Mouse (Mus musculus) liver, adult (tissue): ENCODE results near the gene Gm28729.
A peak's percentile ranks its signal among the peaks of the same experiment; 100 is the strongest.

Experiments
- GATA4 ChIP-seq: IDR thresholded peaks from 2 replicates; pipeline ENCODE4 v1.6.1; 2014; ENCODE audit warnings: mild to moderate bottlenecking, low read length; ENCODE audit not compliant: insufficient replicate concordance

Gene Gm28729

GRCm38 (mm10) chr9:96524972-96525506, at the start of gene Gm28729:
TSS of gene Gm28729 (minus strand) at chr9:96525264.
- TF ChIP-seq GATA4: no peak

- no peak for TF ChIP-seq GATA4
Measured at GRCm38 (mm10) chr9:96573252-96573651, 48.2 kb upstream of the Gm28729 start.

- no peak for TF ChIP-seq GATA4
Measured at GRCm38 (mm10) chr9:96572754-96573153, 47.7 kb upstream of the Gm28729 start.

GRCm38 (mm10) chr9:96566470-96566996, 41.5 kb upstream of the Gm28729 start:
- no peak for TF ChIP-seq GATA4

- TF ChIP-seq GATA4: no peak
Measured at GRCm38 (mm10) chr9:96563501-96563900, 38.4 kb upstream of the Gm28729 start.

- TF ChIP-seq GATA4: no peak
Measured at GRCm38 (mm10) chr9:96559148-96559547, 34.1 kb upstream of the Gm28729 start.

GRCm38 (mm10) chr9:96558594-96558993, 33.5 kb upstream of the Gm28729 start:
- TF ChIP-seq GATA4: no peak

GRCm38 (mm10) chr9:96554095-96554494, 29.0 kb upstream of the Gm28729 start:
- no peak for TF ChIP-seq GATA4

- no peak for TF ChIP-seq GATA4
Measured at GRCm38 (mm10) chr9:96545410-96545809, 20.3 kb upstream of the Gm28729 start.

GRCm38 (mm10) chr9:96543643-96544640, 18.9 kb upstream of the Gm28729 start:
- peak; percentile 53; the same call in 1 of the 2 replicates for TF ChIP-seq GATA4

- TF ChIP-seq GATA4: no peak
Measured at GRCm38 (mm10) chr9:96538916-96539315, 13.9 kb upstream of the Gm28729 start.

- no peak for TF ChIP-seq GATA4
Measured at GRCm38 (mm10) chr9:96537615-96537919, 12.5 kb upstream of the Gm28729 start.

GRCm38 (mm10) chr9:96536895-96537614, 12.0 kb upstream of the Gm28729 start:
- TF ChIP-seq GATA4: no peak

- TF ChIP-seq GATA4: no peak
Measured at GRCm38 (mm10) chr9:96535431-96535830, 10.4 kb upstream of the Gm28729 start.

- no peak for TF ChIP-seq GATA4
Measured at GRCm38 (mm10) chr9:96534256-96534655, 9.2 kb upstream of the Gm28729 start.
